Mouse (Mus musculus) forebrain, postnatal 0 days (tissue): ENCODE results near the gene Lypd4. TPM values are rescaled to one million over a fixed set of nuclear protein-coding genes. Genes with fewer than 3 reads are reported as not detected.

ENCODE experiments used
- ATAC-seq: fragments of 200-750 bp; cut with Nextera tagmentation; 2 replicates; pipeline ENCODE4 v1.8.0; 2017; ENCODE audit warnings: mild to moderate bottlenecking, moderate library complexity
- DNase-seq: peaks from one replicate; pipeline ENCODE4 v3.0.0-alpha.2; 2015
- H3K27ac ChIP-seq: fragments of 300-500 bp; sonication (generic); 2 replicates; pipeline ENCODE4 v1.5.1; 2014; ENCODE audit warnings: low read depth, mild to moderate bottlenecking, antibody characterized with exemption, low read length, moderate library complexity, mixed read lengths
- H3K27me3 ChIP-seq: fragments of 300-500 bp; sonication (generic); 2 replicates; pipeline ENCODE4 v1.6.1; 2014; ENCODE audit warnings: mild to moderate bottlenecking, low read length, mixed read lengths; ENCODE audit not compliant: insufficient read depth
- H3K36me3 ChIP-seq: fragments of 300-500 bp; sonication (generic); 2 replicates; pipeline ENCODE4 v1.6.1; 2014; ENCODE audit warnings: mild to moderate bottlenecking, moderate library complexity; ENCODE audit not compliant: insufficient read depth
- H3K4me1 ChIP-seq: fragments of 300-500 bp; sonication (generic); 2 replicates; pipeline ENCODE4 v1.6.1; 2014; ENCODE audit warnings: antibody characterized with exemption; ENCODE audit not compliant: insufficient read depth
- H3K4me2 ChIP-seq: fragments of 300-500 bp; sonication (generic); 2 replicates; pipeline ENCODE4 v1.6.1; 2014; ENCODE audit warnings: low read depth, mild to moderate bottlenecking, moderate library complexity
- H3K4me3 ChIP-seq: fragments of 300-500 bp; sonication (generic); 2 replicates; pipeline ENCODE4 v1.5.1; 2014; ENCODE audit warnings: low read depth, low read length, mixed read lengths
- H3K9ac ChIP-seq: fragments of 300-500 bp; sonication (generic); 2 replicates; pipeline ENCODE4 v1.6.1; 2014; ENCODE audit warnings: mild to moderate bottlenecking
- H3K9me3 ChIP-seq: fragments of 300-500 bp; sonication (generic); 2 replicates; pipeline ENCODE4 v1.6.1; 2016; ENCODE audit warnings: low read length
- CTCF ChIP-seq: sonication (generic); IDR thresholded peaks from 2 replicates; pipeline ENCODE4 v1.5.1; 2016; ENCODE audit warnings: antibody characterized with exemption, control low read depth, low read depth
- WGBS: fragments of 180-500 bp; shearing (Covaris S2); extraction: QIAGEN DNeasy Blood & Tissue Kit; methylation state at CpG from one replicate; pipeline ENCODE4 v1.1.7; 2014; 5-methylcytosine and 5-hydroxymethylcytosine counted together
- polyA plus RNA-seq: library from polyadenylated mRNA; unstranded; fragments of >200 nt; fragmentation: Nextera tagmentation; extraction: Ambion mirVana; gene quantifications from 2 replicates; pipeline ENCODE4 v1.2.1, GENCODE M21; 2015
- total RNA-seq: library from RNA; depleted of rRNA; stranded (reverse); fragments of >200 nt; gene quantifications from 2 replicates; pipeline ENCODE4 v1.2.3, GENCODE M21; 2014

Gene Lypd4
- total and polyA plus RNA-seq, 2 experiments from 2014 or later: not detected

- H3K27ac ChIP-seq: no peak overlapping the region
- no peak overlapping the region for H3K4me3 ChIP-seq
- H3K9ac ChIP-seq: no peak overlapping the region
- no peaks in the 10 kb centered on the region for H3K27me3 ChIP-seq
- TF ChIP-seq CTCF: no peak
- H3K4me2 ChIP-seq: no peak overlapping the region
- 78% methylated on average over 5 of the region's 5 CpGs for WGBS
- H3K36me3 ChIP-seq: no peaks in the 10 kb centered on the region
- H3K4me1 ChIP-seq: no peaks in the 10 kb centered on the region
- H3K9me3 ChIP-seq: no peaks in the 10 kb centered on the region
- ATAC-seq (no peak), DNase-seq (no peak)
Measured at GRCm38 (mm10) chr7:24859234-24859633, 10.5 kb downstream of the Lypd4 start.

- Histone ChIP-seq H3K4me1 (no peaks in the 10 kb centered on the region), H3K9ac (no peak overlapping the region), H3K4me2 (no peak overlapping the region), H3K27ac (no peak overlapping the region), H3K4me3 (no peak overlapping the region), H3K9me3 (no peaks in the 10 kb centered on the region), H3K36me3 (no peaks in the 10 kb centered on the region), H3K27me3 (no peaks in the 10 kb centered on the region)
- ATAC-seq (no peak), DNase-seq (no peak)
- 27% methylated on average over 6 of the region's 6 CpGs for WGBS
- TF ChIP-seq CTCF: no peak
Measured at GRCm38 (mm10) chr7:24856460-24857120, 13.2 kb downstream of the Lypd4 start.

GRCm38 (mm10) chr7:24853695-24854094, 16.0 kb downstream of the Lypd4 start:
- 48% methylated on average over 7 of the region's 7 CpGs for WGBS
- H3K36me3 ChIP-seq: no peaks in the 10 kb centered on the region
- TF ChIP-seq CTCF: no peak
- DNase-seq (no peak), ATAC-seq (no peak)
- H3K27ac ChIP-seq: no peak overlapping the region
- H3K27me3 ChIP-seq: no peaks in the 10 kb centered on the region
- no peak overlapping the region for H3K9ac ChIP-seq
- no peaks in the 10 kb centered on the region for H3K4me1 ChIP-seq
- H3K4me2 ChIP-seq: no peak overlapping the region
- H3K4me3 ChIP-seq: no peak overlapping the region
- H3K9me3 ChIP-seq: no peaks in the 10 kb centered on the region

- no peak for DNase-seq
- Histone ChIP-seq H3K27ac (no peak overlapping the region), H3K9me3 (no peaks in the 10 kb centered on the region), H3K4me1 (no peaks in the 10 kb centered on the region), H3K36me3 (no peaks in the 10 kb centered on the region), H3K27me3 (no peaks in the 10 kb centered on the region), H3K9ac (no peak overlapping the region), H3K4me2 (no peak overlapping the region), H3K4me3 (no peak overlapping the region)
- TF ChIP-seq CTCF: no peak
- no peak for ATAC-seq
Measured at GRCm38 (mm10) chr7:24853233-24853563, 16.5 kb downstream of the Lypd4 start.

- no peak overlapping the region for H3K4me3 ChIP-seq
Measured at GRCm38 (mm10) chr7:24852557-24853232, 17.0 kb downstream of the Lypd4 start.

GRCm38 (mm10) chr7:24851596-24852325, 18.0 kb downstream of the Lypd4 start:
- H3K9ac ChIP-seq: no peak overlapping the region
- no peaks in the 10 kb centered on the region for H3K27me3 ChIP-seq
- no peak overlapping the region for H3K4me2 ChIP-seq
- no peak overlapping the region for H3K27ac ChIP-seq
- no peaks in the 10 kb centered on the region for H3K9me3 ChIP-seq
- no peaks in the 10 kb centered on the region for H3K36me3 ChIP-seq
- DNase-seq (no peak), ATAC-seq (no peak)
- H3K4me1 ChIP-seq: no peaks in the 10 kb centered on the region
- H3K4me3 ChIP-seq: no peak overlapping the region
- 84% methylated on average over 5 of the region's 5 CpGs for WGBS
- no peak for TF ChIP-seq CTCF

More at GRCm38 (mm10) chr7:24852557-24853232, 17.0 kb downstream of the Lypd4 start:
- WGBS: 80% methylated on average over 8 of the region's 8 CpGs
- Histone ChIP-seq H3K9ac (no peak overlapping the region), H3K9me3 (no peaks in the 10 kb centered on the region), H3K4me2 (no peak overlapping the region), H3K36me3 (no peaks in the 10 kb centered on the region), H3K4me1 (no peaks in the 10 kb centered on the region), H3K27me3 (no peaks in the 10 kb centered on the region), H3K27ac (no peak overlapping the region)
- TF ChIP-seq CTCF: no peak
- DNase-seq (no peak), ATAC-seq (no peak)

GRCm38 (mm10) chr7:24850899-24851303, 18.8 kb downstream of the Lypd4 start:
- H3K9ac ChIP-seq: no peak overlapping the region
- H3K27ac ChIP-seq: no peak overlapping the region
- no peaks in the 10 kb centered on the region for H3K27me3 ChIP-seq
- no peaks in the 10 kb centered on the region for H3K36me3 ChIP-seq
- H3K9me3 ChIP-seq: no peaks in the 10 kb centered on the region
- DNase-seq: no peak
- 0 out of 2 replicates have a peak, but pooled peaks cover 4% of the 10 kb centered on the region for H3K4me1 ChIP-seq
- H3K4me3 ChIP-seq: no peak overlapping the region
- no peak for TF ChIP-seq CTCF
- no peak for ATAC-seq
- H3K4me2 ChIP-seq: no peak overlapping the region
- WGBS: 41% methylated on average over 6 of the region's 6 CpGs
